Mouse (Mus musculus): ENCODE data around the gene Sgsm1.

DNA sequence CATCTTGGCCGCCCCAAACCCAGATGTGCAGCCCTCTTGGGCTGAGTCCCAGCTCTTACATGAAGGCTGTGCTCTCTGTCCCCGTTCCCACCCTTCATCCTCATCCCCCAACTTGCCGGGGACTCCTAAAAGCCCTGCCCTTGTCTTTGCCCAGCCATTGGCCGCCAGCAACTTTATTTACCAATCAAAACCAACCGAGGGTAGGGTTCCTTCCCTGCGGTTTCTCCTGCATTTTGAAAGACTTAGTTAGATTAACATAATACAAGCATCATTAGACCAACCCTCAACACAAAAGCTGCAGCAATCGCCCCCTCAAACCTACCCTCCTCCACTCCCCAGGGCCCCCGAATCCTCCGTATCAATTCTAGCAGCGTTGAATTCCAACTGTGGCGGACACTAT is 35.2 kb upstream of the Sgsm1 start:
- TF ChIP-seq CTCF (IDR thresholded peaks at IDR 0.05; ENCODE audit: control insufficient read depth, insufficient read depth, insufficient read length) (no peak), FOSL1 (IDR thresholded peaks at IDR 0.05; ENCODE audit: insufficient read depth, low read length, poor library complexity, severe bottlenecking) (no peak), MAX (IDR thresholded peaks at IDR 0.05) (no peak), USF1 (IDR thresholded peaks at IDR 0.05; ENCODE audit: low read depth) (no peak)
